Mouse (Mus musculus) left cerebral cortex, postnatal 10 days (tissue): ENCODE measurements around the gene Artn. TPM values are rescaled to one million over a fixed set of nuclear protein-coding genes. Genes with fewer than 3 reads are reported as not detected.

Experiments used
- DNase-seq, 2 experiments: peaks; one replicate each; pipeline ENCODE4 v3.0.0; 2021 to 2022; ENCODE audit warnings: low spot score in 2 of 2, mixed read lengths in 1 of 2; ENCODE audit errors: extremely low spot score in 1 of 2
- intact Hi-C: fragments of 180-260 bp; cut with DNase I; formaldehyde crosslinking; loops from one replicate; pipeline ENCODE4 v1.15.1; 2025
- total RNA-seq, 2 experiments: library from RNA; stranded (reverse); gene quantifications; 2 replicates each; pipeline ENCODE4 v1.2.3; 2021

Artn gene
- 1 to 10 TPM; 2.0 to 2.1 TPM for total RNA-seq

DNA sequence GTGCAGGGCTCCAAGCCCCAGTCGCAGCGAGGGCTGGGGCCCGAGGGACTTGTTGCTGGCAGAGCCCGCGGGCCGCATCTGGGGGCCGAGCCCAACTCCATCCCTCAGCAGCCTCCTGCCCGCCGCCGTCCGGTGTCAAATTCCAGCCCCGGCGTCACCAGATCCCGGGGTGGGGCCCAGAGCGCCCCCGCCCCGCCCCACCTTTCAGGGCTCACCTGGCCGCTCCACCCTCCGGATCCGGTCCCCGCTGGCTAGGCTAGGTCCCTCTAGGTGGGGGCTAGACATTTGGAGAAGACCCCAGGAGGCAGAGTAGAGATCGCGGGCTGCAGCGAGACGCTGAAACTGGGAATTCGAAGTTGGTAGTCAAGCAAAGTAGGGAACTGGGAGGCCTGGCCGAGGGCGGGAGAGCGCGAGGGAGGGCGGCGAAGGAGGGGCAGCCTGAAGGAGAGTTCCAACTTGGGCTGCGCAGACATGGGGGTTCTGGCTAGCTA is at the start of gene Artn:
TSS of gene Artn (minus strand) at position 373 of the 491 bp plus-strand sequence.
- intact Hi-C loops: loop anchor here (10.0 kb wide), 1 partner anchor 365 kb away; the partner anchor contains the start of gene Ptprf
- DNase-seq: peak in 1 of 2 experiments; percentile 41

- intact Hi-C loops: no loop called here
- DNase-seq: no peak
Observed at GRCm38 (mm10) chr4:117979181-117979580, 49.6 kb upstream of the Artn start.

GRCm38 (mm10) chr4:117978282-117978681 is 48.7 kb upstream of the Artn start:
- no peak for DNase-seq
- intact Hi-C loops: no loop called here

GRCm38 (mm10) chr4:117977841-117978240 is 48.3 kb upstream of the Artn start:
- intact Hi-C loops: no loop called here

GRCm38 (mm10) chr4:117977371-117977770 is 47.8 kb upstream of the Artn start:
- intact Hi-C loops: no loop called here

More at GRCm38 (mm10) chr4:117977841-117978240, 48.3 kb upstream of the Artn start:
- DNase-seq: no peak

DNA sequence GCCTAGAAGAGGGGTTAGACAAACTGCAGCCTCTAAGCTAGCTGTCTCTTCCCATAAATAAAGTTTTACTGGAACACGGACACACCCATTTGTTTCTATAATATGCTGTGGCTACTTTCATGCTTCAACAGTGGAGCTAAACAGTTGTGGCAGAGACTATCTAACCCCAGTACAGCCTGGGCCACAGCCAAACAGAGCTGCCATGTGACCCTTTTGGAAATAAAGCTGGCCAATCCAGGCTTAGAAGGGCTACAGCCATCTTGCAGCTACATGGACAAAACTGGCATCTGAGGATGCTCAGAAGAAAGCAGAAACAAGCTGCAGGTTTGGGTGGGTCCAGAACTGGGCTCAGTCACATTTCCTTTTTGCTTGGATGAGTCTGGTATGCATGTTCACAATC is 46.3 kb upstream of the Artn start:
- DNase-seq: no peak
- intact Hi-C loops: no loop called here

More at GRCm38 (mm10) chr4:117977371-117977770, 47.8 kb upstream of the Artn start:
- no peak for DNase-seq

- intact Hi-C loops: no loop called here
- DNase-seq: no peak
Observed at GRCm38 (mm10) chr4:117974719-117975118, 45.2 kb upstream of the Artn start.

- DNase-seq: no peak
- intact Hi-C loops: no loop called here
Observed at GRCm38 (mm10) chr4:117972999-117973398, 43.4 kb upstream of the Artn start.

GRCm38 (mm10) chr4:117964346-117965025 is 34.9 kb upstream of the Artn start:
- no peak for DNase-seq
- intact Hi-C loops: no loop called here

GRCm38 (mm10) chr4:117957492-117957891 is 27.9 kb upstream of the Artn start:
- no peak for DNase-seq
- intact Hi-C loops: no loop called here

DNA sequence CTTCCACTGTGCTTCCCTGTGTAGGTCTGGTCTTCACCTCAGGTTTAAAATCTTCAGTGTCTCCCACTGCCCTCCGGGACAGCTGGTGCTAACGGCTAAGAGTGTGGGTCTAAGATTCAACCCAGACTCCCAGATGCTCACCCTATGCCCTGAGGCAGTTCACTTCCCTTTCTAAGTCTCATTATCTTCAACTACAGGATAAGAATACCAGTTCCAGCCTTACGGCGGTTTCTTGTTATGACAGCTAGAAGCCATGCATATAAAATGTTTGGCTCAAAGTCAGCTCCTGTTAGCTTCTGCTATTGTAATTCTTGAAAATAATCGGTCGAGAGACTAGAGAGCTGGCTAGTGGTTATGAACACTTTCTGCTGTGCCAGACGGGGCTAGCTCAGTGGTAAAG is 17.9 kb upstream of the Artn start:
- intact Hi-C loops: no loop called here
- no peak for DNase-seq

DNA sequence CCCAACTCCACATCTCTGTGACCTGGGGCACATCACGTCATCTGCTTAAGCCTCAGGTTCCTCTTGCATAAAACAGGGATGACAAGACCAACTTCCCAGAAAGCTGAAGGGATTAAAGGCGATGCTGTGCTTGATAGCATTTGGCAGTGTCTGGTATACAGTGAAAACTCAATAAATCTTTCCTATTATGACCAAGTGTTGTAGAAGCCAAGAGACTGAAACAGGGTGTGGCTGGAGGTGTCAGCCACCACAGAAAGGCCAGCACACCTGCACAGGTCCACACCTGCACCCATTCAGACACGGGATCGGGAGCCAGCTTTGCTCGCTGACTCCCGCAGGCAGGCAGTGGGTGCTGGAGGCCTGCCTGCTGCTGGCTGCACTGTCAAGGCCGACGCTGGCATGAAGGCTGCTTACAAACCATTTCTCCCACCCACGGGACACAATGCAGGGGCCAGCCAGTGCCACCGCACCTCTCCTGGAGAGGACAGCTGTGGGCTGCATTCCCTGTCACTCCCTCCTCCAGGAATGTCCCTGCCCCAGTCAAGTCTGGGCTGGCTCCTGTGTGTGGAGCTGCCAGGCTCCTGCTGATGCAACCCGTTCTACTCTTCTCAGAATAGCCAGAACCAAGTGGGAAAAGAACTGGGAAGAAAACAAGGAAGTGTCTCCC is 17.2 kb upstream of the Artn start:
- intact Hi-C loops: no loop called here
- DNase-seq: no peak

- intact Hi-C loops: no loop called here
Observed at GRCm38 (mm10) chr4:117943317-117943716, 13.8 kb upstream of the Artn start.

GRCm38 (mm10) chr4:117936964-117937363 is 7.4 kb upstream of the Artn start:
- intact Hi-C loops: no loop called here

More at GRCm38 (mm10) chr4:117943317-117943716, 13.8 kb upstream of the Artn start:
- no peak for DNase-seq

DNA sequence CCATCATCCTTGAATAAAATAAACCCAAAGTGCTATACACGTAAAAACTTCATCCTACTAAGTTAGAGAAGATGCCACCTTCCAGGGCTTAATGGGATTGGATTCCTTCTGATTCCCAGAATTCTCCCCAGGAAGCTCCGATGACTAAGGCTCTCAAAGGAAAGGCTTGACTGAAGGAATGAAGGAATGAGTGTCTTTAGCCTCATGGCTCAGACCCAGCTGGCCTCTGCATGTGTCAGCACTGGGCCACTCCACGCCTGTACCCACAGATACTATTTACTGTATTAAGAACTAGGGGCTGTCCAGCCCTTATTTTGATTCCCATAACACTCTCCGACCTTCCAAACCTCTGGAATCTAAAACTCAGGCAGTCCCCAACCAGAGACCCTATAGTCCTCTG is 4.5 kb upstream of the Artn start:
- no peak for DNase-seq
- intact Hi-C loops: no loop called here

More at GRCm38 (mm10) chr4:117936964-117937363, 7.4 kb upstream of the Artn start:
- DNase-seq: no peak

GRCm38 (mm10) chr4:117933248-117933647 is 3.7 kb upstream of the Artn start:
- intact Hi-C loops: no loop called here
- no peak for DNase-seq

- intact Hi-C loops: loop anchor here (1.0 to 10.0 kb wide), 2 partner anchors 155 to 366 kb away; partner anchors contain the start of gene Ptprf
- peak in 1 of 2 experiments; percentile 56 for DNase-seq
Observed at GRCm38 (mm10) chr4:117928699-117929241, 793 bp downstream of the Artn start.

DNA sequence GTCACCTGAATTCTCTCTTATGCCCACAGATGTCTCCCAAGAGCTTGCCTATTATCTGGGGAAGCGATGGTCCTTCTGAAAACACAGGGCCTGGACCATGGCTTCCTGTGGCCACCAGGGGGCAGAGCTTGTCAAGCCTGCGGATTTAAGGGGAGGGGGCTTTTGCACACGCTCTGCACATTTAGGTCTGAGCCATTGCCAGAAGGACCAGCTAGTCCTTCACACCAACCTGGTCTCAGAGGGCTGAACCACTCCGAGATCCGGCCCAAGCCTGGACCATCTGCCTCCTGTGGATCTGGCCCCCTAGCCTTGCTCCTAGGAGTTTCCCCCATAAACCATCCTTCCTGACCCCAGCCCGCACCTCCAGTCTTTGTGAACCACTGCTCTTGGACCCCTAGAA is 1.3 kb downstream of the Artn start:
- DNase-seq: peak in 1 of 2 experiments; percentile 60
- intact Hi-C loops: loop anchor here (1.0 to 10.0 kb wide), 2 partner anchors 155 to 367 kb away; partner anchors contain the start of gene Ptprf
